Mouse (Mus musculus) left cerebral cortex, postnatal 36 days (tissue): Measurements from ENCODE around the gene 1700018F24Rik. TPM values are rescaled to one million over a fixed set of nuclear protein-coding genes. Genes with fewer than 3 reads are reported as not detected.
"Not testable (repeated sequence)": the region's sequence is repeated elsewhere in the genome, so short reads cannot be mapped to it uniquely, and the experiment has no call there.

Source experiments
- DNase-seq, 2 experiments: peaks; one replicate each; pipeline ENCODE4 v3.0.0; 2021 to 2022; ENCODE audit warnings: low spot score in 2 of 2, mixed read lengths in 1 of 2
- intact Hi-C: fragments of 180-260 bp; cut with DNase I; formaldehyde crosslinking; loops from one replicate; pipeline ENCODE4 v1.15.1; 2025
- total RNA-seq, 2 experiments: library from RNA; stranded (reverse); gene quantifications; 2 replicates each; pipeline ENCODE4 v1.2.3; 2021

1700018F24Rik gene
- total RNA-seq, 2 experiments from 2014 or later, result not detected

- DNase-seq, result no peak
- intact Hi-C loops, result no loop called here
Measured at GRCm38 (mm10) chr5:145075081-145075480, 32.3 kb downstream of the 1700018F24Rik start.

- DNase-seq, result no peak
- intact Hi-C loops, result no loop called here
Measured at GRCm38 (mm10) chr5:145081866-145082613, 39.2 kb downstream of the 1700018F24Rik start.

DNA sequence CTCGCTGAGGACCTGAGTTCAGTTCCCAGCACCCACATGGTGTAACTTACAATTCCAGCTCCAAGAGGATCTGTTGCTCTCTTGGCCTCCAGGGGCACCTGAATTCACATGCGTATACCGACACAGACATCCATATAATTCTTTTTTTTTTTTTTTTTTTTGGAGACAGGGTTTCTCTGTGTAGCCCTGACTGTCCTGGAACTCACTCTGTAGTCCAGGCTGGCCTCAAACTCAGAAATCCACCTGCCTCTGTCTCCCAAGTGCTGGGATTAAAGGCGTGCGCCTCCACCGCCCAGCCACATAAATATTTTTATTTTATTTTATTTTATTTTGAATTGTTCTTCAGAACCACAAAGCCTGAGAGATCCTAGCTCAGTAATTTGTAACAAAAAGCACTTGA lies 40.4 kb downstream of the 1700018F24Rik start:
- intact Hi-C loops, DNase-seq: not testable (repeated sequence)

DNA sequence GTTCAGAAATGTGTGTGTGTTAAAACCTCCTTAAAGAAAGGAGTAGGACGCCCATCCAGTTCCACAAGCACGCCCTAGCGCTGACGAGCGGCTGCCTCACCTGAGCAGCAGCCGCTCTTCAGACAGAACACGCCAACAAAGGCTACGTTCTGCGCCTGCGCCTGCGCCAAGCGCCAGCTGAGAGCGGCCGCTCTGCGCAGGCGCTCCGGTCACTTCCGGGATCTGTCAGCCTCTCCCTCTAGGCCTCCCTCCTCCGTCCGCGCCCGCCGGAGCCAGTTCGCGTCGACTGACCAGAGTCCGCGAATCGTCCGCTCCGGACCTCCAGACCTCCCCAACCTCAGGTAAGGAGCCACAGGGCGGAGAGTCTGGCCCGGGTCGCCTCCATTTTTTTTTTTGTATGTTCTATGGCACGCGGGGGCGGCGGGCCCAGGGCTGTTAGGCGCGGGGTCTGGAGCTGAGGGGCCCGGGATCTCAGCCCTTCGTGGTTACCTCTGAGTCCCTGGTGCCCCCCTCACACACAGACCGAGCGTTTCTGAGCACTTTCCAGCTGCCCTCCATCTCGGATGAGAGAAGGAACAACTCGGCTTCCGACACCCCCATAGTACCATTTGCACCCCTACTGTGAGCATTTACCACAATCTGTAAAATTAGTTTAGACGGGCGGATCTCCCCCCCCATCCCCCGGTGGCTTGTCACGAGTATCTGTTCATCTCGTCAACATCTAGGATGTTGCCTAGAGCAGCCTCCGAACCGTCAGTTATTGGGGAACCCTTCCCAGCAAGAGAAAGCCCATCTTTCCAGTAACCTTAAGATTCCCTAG lies 41.1 kb downstream of the 1700018F24Rik start, which contains the start of the genes Arpc1a and Kpna7:
Gene Arpc1a, plus strand, starts transcription at position 199 of the 820 bp plus-strand sequence.
Gene Kpna7, minus strand, starts transcription at position 399 of the 820 bp plus-strand sequence.
- DNase-seq, result peak; percentile 85 to 90
- intact Hi-C loops, result no loop called here

GRCm38 (mm10) chr5:145084822-145085221 lies 42.0 kb downstream of the 1700018F24Rik start:
- intact Hi-C loops, result no loop called here

GRCm38 (mm10) chr5:145088186-145088585 lies 45.4 kb downstream of the 1700018F24Rik start:
- intact Hi-C loops, result no loop called here
- DNase-seq, result no peak

More at GRCm38 (mm10) chr5:145084822-145085221, 42.0 kb downstream of the 1700018F24Rik start:
- no peak for DNase-seq

- DNase-seq, result no peak
- intact Hi-C loops, result no loop called here
Measured at GRCm38 (mm10) chr5:145089878-145090277, 47.1 kb downstream of the 1700018F24Rik start.

Other genes starting within 250 kb of the 1700018F24Rik start
- gene Smurf1, start 77.1 kb upstream of the 1700018F24Rik start, total RNA-seq, result 10 to 100 TPM; 34.6 to 37.2 TPM
- gene Gm4871, start 10.2 kb upstream of the 1700018F24Rik start, total RNA-seq, result not detected
- gene Arpc1a, start 40.8 kb downstream of the 1700018F24Rik start, total RNA-seq, result 100 to 1,000 TPM; 194 to 211 TPM
- not detected for gene Kpna7, start 41.0 kb downstream of the 1700018F24Rik start, total RNA-seq
- gene Arpc1b, start 71.2 kb downstream of the 1700018F24Rik start, total RNA-seq, result 10 to 100 TPM; 23.6 to 24.1 TPM
- gene Pdap1, start 97.2 kb downstream of the 1700018F24Rik start, total RNA-seq, result 100 to 1,000 TPM in 1 of 2 experiments, 10 to 100 TPM in 1; 93.9 to 102 TPM
- 10 to 100 TPM; 78.7 to 89.9 TPM for gene Bud31, start 97.4 kb downstream of the 1700018F24Rik start, total RNA-seq
- gene Ptcd1, start 124.1 kb downstream of the 1700018F24Rik start, total RNA-seq, result 10 to 100 TPM; 20.7 to 21.9 TPM
- 10 to 100 TPM; 23.2 to 26.9 TPM for gene Cpsf4, start 124.2 kb downstream of the 1700018F24Rik start, total RNA-seq
- gene Atp5j2, start 149.1 kb downstream of the 1700018F24Rik start, total RNA-seq, result 100 to 1,000 TPM; 219 to 270 TPM
- gene Zkscan14, start 158.9 kb downstream of the 1700018F24Rik start, total RNA-seq, result 10 to 100 TPM; 12.6 to 14.3 TPM
- 10 to 100 TPM; 10.8 to 11.9 TPM for gene Zkscan5, start 161.6 kb downstream of the 1700018F24Rik start, total RNA-seq
- gene Zfp655, start 188.7 kb downstream of the 1700018F24Rik start, total RNA-seq, result 10 to 100 TPM; 31.2 to 31.6 TPM
- gene Zscan25, start 237.5 kb downstream of the 1700018F24Rik start, total RNA-seq, result 10 to 100 TPM; 20.6 to 21.0 TPM